Mouse (Mus musculus): ENCODE results near the gene Trpm1. TPM values are rescaled to one million over a fixed set of nuclear protein-coding genes. Genes with fewer than 3 reads are reported as not detected.
A peak's percentile ranks its signal among the peaks of the same experiment; 100 is the strongest.

The Trpm1 gene
- polyA plus RNA-seq, 1 experiment from 2014 or later: 0.41 TPM

DNA sequence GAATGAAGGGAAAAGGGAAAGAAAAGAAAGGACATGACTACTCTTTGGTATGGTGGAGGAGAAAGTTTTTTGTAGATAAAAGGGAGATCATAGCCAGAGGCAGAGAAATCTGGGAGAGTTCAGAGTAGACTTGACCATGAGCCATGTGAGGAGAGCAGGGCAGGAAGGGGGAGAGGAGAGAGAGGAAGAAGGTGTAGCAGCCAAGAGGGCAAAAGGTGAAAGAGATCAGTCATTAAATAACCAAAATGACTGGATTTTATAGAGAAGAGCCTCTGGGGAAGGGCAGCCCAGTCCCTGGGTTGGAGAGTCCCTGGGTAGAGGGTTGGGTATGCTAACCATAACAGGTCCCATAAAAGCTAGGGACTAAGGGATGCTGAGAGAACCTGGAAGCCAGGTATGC is 132.9 kb downstream of the Trpm1 start:
- DNase-seq (ENCODE audit: low spot score, missing footprints) (no peak), ATAC-seq (ENCODE audit: low FRiP score) (no peak)
- Histone ChIP-seq H3K27me3 (ENCODE audit: control insufficient read depth, insufficient read depth, low read length) (no peaks in the 10 kb centered on the region), H3K27ac (ENCODE audit: low read depth, low read length) (no peak overlapping the region), H3K4me2 (peak overlapping the region; percentile 61), H3K9me3 (ENCODE audit: control insufficient read depth, low read length) (no peaks in the 10 kb centered on the region), H3K4me1 (ENCODE audit: control insufficient read depth, insufficient read depth, low read length) (peaks cover 2% of the 10 kb centered on the region), H3K4me3 (ENCODE audit: low read depth, low read length) (no peak overlapping the region), H3K36me3 (ENCODE audit: control insufficient read depth, insufficient read depth, low read length) (no peaks in the 10 kb centered on the region; the same call in 1 of the 2 replicates), H3K9ac (ENCODE audit: low read length) (peak overlapping the region; percentile 87; the same call in 1 of the 2 replicates)

DNA sequence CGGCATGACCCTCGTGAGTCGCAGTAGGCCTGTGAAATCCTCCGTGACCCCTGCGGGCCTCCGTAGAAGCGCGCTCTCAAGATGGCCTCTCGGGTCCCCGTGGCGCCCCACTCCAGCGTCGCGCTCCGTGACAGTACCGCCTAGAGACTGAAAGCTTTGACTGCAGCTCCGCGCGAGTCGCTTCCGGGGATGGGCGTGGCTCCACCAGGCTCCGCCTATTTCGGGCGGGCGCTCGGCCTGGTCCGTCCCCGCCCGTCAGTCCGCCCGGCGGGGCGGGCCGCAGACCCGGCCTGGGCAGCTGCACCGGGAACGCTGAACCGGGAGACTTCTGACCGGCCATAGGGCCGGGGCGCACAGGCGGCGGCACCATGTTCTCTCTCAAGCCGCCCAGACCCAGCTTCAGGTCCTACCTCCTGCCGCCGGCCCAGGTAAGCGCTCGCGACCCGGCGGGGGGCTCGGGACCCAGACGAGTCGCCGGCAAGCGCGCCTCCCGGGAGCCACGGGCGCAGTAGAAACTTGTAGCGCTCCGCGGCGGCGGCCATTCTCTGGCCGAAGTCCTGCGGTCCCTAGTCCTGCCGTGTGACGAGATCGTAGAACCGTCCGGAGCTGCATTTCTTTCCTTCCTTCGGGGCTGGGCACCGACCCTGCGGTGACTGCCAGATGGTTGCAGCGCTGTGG is 133.9 kb downstream of the Trpm1 start, which contains the start of gene Mtmr10:
Mtmr10 (plus strand) TSS at position 240 of the 678 bp plus-strand sequence.
- peak within 1 kb of the TSS; percentile 87 for H3K9ac ChIP-seq (ENCODE audit: low read length)
- no peaks in the 10 kb centered on the region for H3K27me3 ChIP-seq (ENCODE audit: control insufficient read depth, insufficient read depth, low read length)
- H3K4me3 ChIP-seq (ENCODE audit: low read depth, low read length): peak within 1 kb of the TSS; percentile 69
- peak; percentile 100 for DNase-seq (ENCODE audit: low spot score, missing footprints)
- H3K4me1 ChIP-seq (ENCODE audit: control insufficient read depth, insufficient read depth, low read length): peaks cover 2% of the 10 kb centered on the region
- H3K36me3 ChIP-seq (ENCODE audit: control insufficient read depth, insufficient read depth, low read length): no peaks in the 10 kb centered on the region; the same call in 1 of the 2 replicates
- H3K4me2 ChIP-seq: peak within 1 kb of the TSS; percentile 61
- H3K27ac ChIP-seq (ENCODE audit: low read depth, low read length): peak within 1 kb of the TSS; percentile 71
- WGBS: under 1% methylated on average over 77 of the region's 77 CpGs
- ATAC-seq (ENCODE audit: low FRiP score): peak; percentile 99
- no peaks in the 10 kb centered on the region for H3K9me3 ChIP-seq (ENCODE audit: control insufficient read depth, low read length)

DNA sequence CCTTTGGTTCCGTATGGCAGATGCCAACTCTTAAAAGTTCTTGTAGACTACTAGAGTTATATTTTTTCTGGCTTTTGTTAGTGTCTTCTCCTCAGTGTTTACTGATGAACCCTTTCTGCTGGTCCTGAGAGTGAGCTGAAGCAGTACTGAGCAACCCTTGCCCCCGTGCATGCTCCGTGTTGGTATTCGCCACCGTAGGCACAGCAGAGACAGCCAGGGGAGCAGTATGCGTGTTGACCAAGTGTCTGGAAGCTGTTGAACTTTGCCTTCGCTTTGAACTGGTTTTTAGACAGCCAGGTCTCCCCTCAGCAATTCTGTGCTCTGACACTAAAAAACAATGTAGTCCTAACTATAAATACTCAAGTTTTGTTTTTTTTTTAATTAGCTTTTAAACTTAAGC is 135.8 kb downstream of the Trpm1 start:
- Histone ChIP-seq H3K27ac (ENCODE audit: low read depth, low read length) (no peak overlapping the region), H3K4me3 (ENCODE audit: low read depth, low read length) (no peak overlapping the region), H3K4me2 (no peak overlapping the region), H3K9ac (ENCODE audit: low read length) (no peak overlapping the region), H3K36me3 (ENCODE audit: control insufficient read depth, insufficient read depth, low read length) (no peaks in the 10 kb centered on the region; the same call in 1 of the 2 replicates), H3K27me3 (ENCODE audit: control insufficient read depth, insufficient read depth, low read length) (no peaks in the 10 kb centered on the region), H3K9me3 (ENCODE audit: control insufficient read depth, low read length) (no peaks in the 10 kb centered on the region), H3K4me1 (ENCODE audit: control insufficient read depth, insufficient read depth, low read length) (peaks cover 2% of the 10 kb centered on the region)
- 95% methylated on average over 7 of the region's 7 CpGs for WGBS
- ATAC-seq (ENCODE audit: low FRiP score) (no peak), DNase-seq (ENCODE audit: low spot score, missing footprints) (no peak)

DNA sequence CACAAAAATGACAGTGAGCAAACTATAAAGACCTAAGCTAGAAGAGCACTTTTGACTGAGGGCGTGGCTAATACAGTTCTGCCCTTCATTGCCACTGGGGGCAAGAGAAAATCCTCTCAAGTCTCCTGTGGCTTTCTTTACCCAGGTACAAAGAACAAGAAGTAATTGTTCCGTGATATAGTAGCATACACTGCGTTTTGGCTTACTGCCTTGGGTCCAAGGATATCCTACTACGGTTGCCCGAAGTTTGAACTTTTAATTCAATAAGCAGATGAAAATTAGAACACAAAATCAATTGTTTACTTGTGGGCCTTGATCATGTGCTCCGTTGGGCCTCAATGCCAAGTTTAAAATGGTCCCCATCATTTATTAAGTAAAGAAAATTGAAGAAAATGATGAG is 136.8 kb downstream of the Trpm1 start:
- Histone ChIP-seq H3K9me3 (ENCODE audit: control insufficient read depth, low read length) (no peaks in the 10 kb centered on the region), H3K27me3 (ENCODE audit: control insufficient read depth, insufficient read depth, low read length) (no peaks in the 10 kb centered on the region), H3K36me3 (ENCODE audit: control insufficient read depth, insufficient read depth, low read length) (no peaks in the 10 kb centered on the region; the same call in 1 of the 2 replicates), H3K9ac (ENCODE audit: low read length) (no peak overlapping the region), H3K27ac (ENCODE audit: low read depth, low read length) (no peak overlapping the region), H3K4me1 (ENCODE audit: control insufficient read depth, insufficient read depth, low read length) (peaks cover 2% of the 10 kb centered on the region), H3K4me2 (no peak overlapping the region), H3K4me3 (ENCODE audit: low read depth, low read length) (no peak overlapping the region)
- ATAC-seq (ENCODE audit: low FRiP score): no peak
- 89% methylated on average over 6 of the region's 6 CpGs for WGBS
- DNase-seq (ENCODE audit: low spot score, missing footprints): no peak

DNA sequence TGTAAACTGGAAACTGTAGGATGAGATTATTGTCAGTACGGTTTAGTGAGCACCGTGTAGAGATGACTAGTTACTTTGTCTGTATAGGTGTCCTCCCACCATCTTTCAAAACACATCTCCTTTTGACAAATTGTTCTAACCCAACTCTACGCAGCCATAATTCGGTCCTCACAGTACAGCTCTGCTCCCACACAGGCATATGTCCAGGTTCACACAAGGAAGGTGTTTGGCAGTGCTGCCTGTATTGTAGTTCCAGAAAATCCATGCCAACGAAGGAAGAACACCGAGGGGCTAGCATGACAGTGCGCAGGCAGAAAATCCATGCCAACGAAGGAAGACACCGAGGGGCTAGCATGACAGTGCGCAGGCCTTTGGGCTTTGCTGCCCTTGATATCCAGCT is 138.1 kb downstream of the Trpm1 start:
- DNase-seq (ENCODE audit: low spot score, missing footprints): no peak
- H3K9me3 ChIP-seq (ENCODE audit: control insufficient read depth, low read length): no peaks in the 10 kb centered on the region

DNA sequence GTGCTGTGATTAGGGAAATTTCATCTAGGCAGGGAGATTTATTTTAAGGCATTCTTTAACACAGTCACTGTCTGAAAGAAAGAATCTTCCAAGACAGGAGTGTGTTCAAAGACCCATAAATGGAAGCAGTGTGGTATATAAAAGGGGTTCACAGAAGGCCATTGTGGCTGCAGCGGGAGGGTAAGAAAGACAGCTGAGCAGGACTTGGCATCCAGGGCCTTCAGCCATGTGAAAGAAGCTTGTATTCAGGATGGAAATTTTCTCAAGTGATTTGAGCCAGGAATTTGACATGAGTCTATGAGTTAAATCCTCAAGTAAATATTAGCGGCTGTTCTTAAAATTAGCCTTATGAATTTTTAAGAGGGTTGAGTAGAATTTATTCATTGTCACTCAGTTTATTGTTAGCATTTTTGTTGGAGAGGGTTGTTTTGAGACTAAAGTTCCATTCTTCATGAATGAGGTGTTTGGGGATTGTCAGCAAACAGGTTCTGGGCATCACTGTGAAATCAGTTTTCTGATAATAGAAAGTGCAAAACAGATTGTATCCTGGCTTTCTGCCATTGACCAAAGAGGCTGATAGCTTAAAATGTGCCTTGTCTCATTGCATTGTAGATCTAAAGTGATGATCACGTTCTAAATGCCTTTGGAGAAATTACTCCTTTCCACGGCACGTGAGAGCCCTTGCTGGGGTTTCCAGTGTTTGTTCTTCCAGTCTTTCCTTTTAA is 142.8 kb downstream of the Trpm1 start:
- no peak for DNase-seq (ENCODE audit: low spot score, missing footprints)

More for the DNA sequence above, 138.1 kb downstream of the Trpm1 start:
- no peak overlapping the region for H3K9ac ChIP-seq (ENCODE audit: low read length)
- H3K4me3 ChIP-seq (ENCODE audit: low read depth, low read length): no peak overlapping the region
- H3K4me1 ChIP-seq (ENCODE audit: control insufficient read depth, insufficient read depth, low read length): peaks cover 9% of the 10 kb centered on the region
- no peak overlapping the region for H3K4me2 ChIP-seq
- no peak overlapping the region for H3K27ac ChIP-seq (ENCODE audit: low read depth, low read length)
- no peak for ATAC-seq (ENCODE audit: low FRiP score)
- 95% methylated on average over 10 of the region's 10 CpGs for WGBS
- H3K36me3 ChIP-seq (ENCODE audit: control insufficient read depth, insufficient read depth, low read length): no peaks in the 10 kb centered on the region; the same call in 1 of the 2 replicates
- no peaks in the 10 kb centered on the region for H3K27me3 ChIP-seq (ENCODE audit: control insufficient read depth, insufficient read depth, low read length)

DNA sequence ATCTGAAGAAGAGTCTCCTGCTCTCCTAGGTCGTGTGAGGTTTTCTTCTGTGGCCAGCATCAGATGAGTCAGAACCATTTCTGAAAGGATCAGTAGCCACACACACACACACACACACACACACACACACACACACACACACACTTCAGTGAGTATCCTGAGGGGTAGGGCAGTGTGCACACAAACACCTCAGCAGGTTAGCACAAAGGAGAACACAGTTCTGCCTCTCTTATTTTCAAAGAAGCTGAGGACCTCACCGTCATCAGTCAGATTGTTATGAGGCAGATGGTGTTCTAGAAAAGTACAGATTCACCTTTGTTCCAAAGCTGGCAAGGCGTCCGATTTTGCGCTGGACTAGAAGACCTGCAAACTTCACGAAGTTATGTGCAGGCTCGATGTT is 156.6 kb downstream of the Trpm1 start:
- Histone ChIP-seq H3K4me2 (no peak overlapping the region), H3K27me3 (ENCODE audit: control insufficient read depth, insufficient read depth, low read length) (no peaks in the 10 kb centered on the region), H3K27ac (ENCODE audit: low read depth, low read length) (no peak overlapping the region), H3K4me3 (ENCODE audit: low read depth, low read length) (no peak overlapping the region), H3K4me1 (ENCODE audit: control insufficient read depth, insufficient read depth, low read length) (no peaks in the 10 kb centered on the region), H3K36me3 (ENCODE audit: control insufficient read depth, insufficient read depth, low read length) (no peaks in the 10 kb centered on the region; the same call in 1 of the 2 replicates), H3K9me3 (ENCODE audit: control insufficient read depth, low read length) (no peaks in the 10 kb centered on the region), H3K9ac (ENCODE audit: low read length) (no peak overlapping the region)
- DNase-seq (ENCODE audit: low spot score, missing footprints) (no peak), ATAC-seq (ENCODE audit: low FRiP score) (no peak)
- WGBS: 94% methylated on average over 7 of the region's 7 CpGs

More for the DNA sequence above, 142.8 kb downstream of the Trpm1 start:
- Histone ChIP-seq H3K27ac (ENCODE audit: low read depth, low read length) (no peak overlapping the region), H3K9ac (ENCODE audit: low read length) (no peak overlapping the region), H3K9me3 (ENCODE audit: control insufficient read depth, low read length) (no peaks in the 10 kb centered on the region), H3K4me1 (ENCODE audit: control insufficient read depth, insufficient read depth, low read length) (0 out of 2 replicates have a peak, but pooled peaks cover 7% of the 10 kb centered on the region), H3K4me3 (ENCODE audit: low read depth, low read length) (no peak overlapping the region), H3K27me3 (ENCODE audit: control insufficient read depth, insufficient read depth, low read length) (no peaks in the 10 kb centered on the region), H3K36me3 (ENCODE audit: control insufficient read depth, insufficient read depth, low read length) (no peaks in the 10 kb centered on the region; the same call in 1 of the 2 replicates), H3K4me2 (no peak overlapping the region)
- ATAC-seq (ENCODE audit: low FRiP score): no peak
- 54% methylated on average over 5 of the region's 5 CpGs for WGBS

DNA sequence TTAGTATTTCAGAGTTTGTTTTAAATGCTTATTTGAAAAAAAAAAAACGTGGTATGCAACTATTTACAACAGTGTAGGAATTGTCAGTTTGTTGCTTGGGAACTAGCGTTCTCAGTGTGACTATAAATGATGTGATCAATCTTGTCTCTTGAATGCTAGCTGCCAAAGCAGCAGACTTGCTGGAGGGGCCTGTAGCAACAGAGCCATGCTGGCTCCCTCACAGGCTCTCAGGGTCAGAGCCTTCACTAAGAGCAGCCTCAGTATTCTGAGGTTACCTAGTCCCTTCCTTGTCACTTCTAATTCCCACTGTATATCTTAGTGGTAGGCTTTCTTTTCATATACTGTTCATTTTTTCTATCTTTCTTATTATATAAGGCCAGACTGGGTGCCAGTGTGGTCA is 157.1 kb downstream of the Trpm1 start:
- no peaks in the 10 kb centered on the region for H3K9me3 ChIP-seq (ENCODE audit: control insufficient read depth, low read length)
- no peaks in the 10 kb centered on the region for H3K27me3 ChIP-seq (ENCODE audit: control insufficient read depth, insufficient read depth, low read length)
- H3K4me3 ChIP-seq (ENCODE audit: low read depth, low read length): no peak overlapping the region
- no peak for DNase-seq (ENCODE audit: low spot score, missing footprints)
- ATAC-seq (ENCODE audit: low FRiP score): no peak
- H3K4me1 ChIP-seq (ENCODE audit: control insufficient read depth, insufficient read depth, low read length): no peaks in the 10 kb centered on the region
- H3K27ac ChIP-seq (ENCODE audit: low read depth, low read length): no peak overlapping the region
- 80% methylated on average over 2 of the region's 2 CpGs for whole genome bisulfite sequencing
- H3K36me3 ChIP-seq (ENCODE audit: control insufficient read depth, insufficient read depth, low read length): no peaks in the 10 kb centered on the region; the same call in 1 of the 2 replicates
- H3K4me2 ChIP-seq: no peak overlapping the region
- no peak overlapping the region for H3K9ac ChIP-seq (ENCODE audit: low read length)

DNA sequence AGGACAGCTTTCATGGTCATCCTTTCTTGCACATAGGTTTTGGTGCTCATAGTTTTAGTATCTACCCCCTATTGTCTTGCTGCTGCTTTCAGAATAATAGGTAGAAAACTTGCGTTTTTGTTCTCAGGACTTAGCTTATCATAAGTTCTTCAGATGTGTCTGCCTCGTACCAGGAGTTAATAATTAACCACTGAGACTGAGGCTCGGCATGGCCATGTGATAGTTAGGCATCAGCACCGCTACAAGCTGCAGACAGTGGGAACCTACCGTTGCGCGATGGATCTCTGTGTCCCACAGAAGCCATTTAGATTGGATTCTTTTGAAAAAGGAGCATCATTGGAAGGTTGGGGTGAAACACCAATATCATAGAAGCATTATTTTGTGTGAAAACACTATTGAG is 159.2 kb downstream of the Trpm1 start:
- no peak for ATAC-seq (ENCODE audit: low FRiP score)
- WGBS: 94% methylated on average over 7 of the region's 7 CpGs

More for the DNA sequence above, 159.2 kb downstream of the Trpm1 start:
- Histone ChIP-seq H3K27ac (ENCODE audit: low read depth, low read length) (no peak overlapping the region), H3K9ac (ENCODE audit: low read length) (no peak overlapping the region), H3K36me3 (ENCODE audit: control insufficient read depth, insufficient read depth, low read length) (no peaks in the 10 kb centered on the region; the same call in none of the 2 replicates), H3K4me3 (ENCODE audit: low read depth, low read length) (no peak overlapping the region), H3K4me1 (ENCODE audit: control insufficient read depth, insufficient read depth, low read length) (no peaks in the 10 kb centered on the region), H3K27me3 (ENCODE audit: control insufficient read depth, insufficient read depth, low read length) (no peaks in the 10 kb centered on the region), H3K9me3 (ENCODE audit: control insufficient read depth, low read length) (no peaks in the 10 kb centered on the region), H3K4me2 (no peak overlapping the region)
- no peak for DNase-seq (ENCODE audit: low spot score, missing footprints)
